Mouse (Mus musculus) liver, embryonic 14.5 days (tissue): ENCODE measurements around the gene 4930451I11Rik. TPM values are rescaled to one million over a fixed set of nuclear protein-coding genes. Genes with fewer than 3 reads are reported as not detected.
A peak's percentile ranks its signal among the peaks of the same experiment; 100 is the strongest.

Experiments
- ATAC-seq: fragments of 200-750 bp; cut with Nextera tagmentation; 2 replicates; pipeline ENCODE4 v1.8.0; 2017; ENCODE audit warnings: moderate number of reproducible peaks, mild to moderate bottlenecking, moderate library complexity; ENCODE audit not compliant: insufficient read depth
- DNase-seq, 3 experiments: peaks; one replicate each; pipeline ENCODE4 v3.0.0-alpha.2; 2012 to 2013; ENCODE audit warnings: low read depth in 3 of 3, low spot score in 3 of 3
- H3K27ac ChIP-seq: fragments of 300-500 bp; sonication (generic); 2 replicates; pipeline ENCODE4 v1.5.1; 2014; ENCODE audit warnings: moderate library complexity, mild to moderate bottlenecking, control low read depth, inconsistent platforms
- H3K27me3 ChIP-seq: fragments of 300-500 bp; sonication (generic); 2 replicates; pipeline ENCODE4 v1.6.1; 2014; ENCODE audit warnings: mild to moderate bottlenecking, low read length, moderate library complexity; ENCODE audit not compliant: control insufficient read depth, insufficient read depth
- H3K36me3 ChIP-seq: fragments of 300-500 bp; sonication (generic); replicated peaks from 2 replicates; pipeline ENCODE4 v1.6.1; 2014; ENCODE audit warnings: low read depth; ENCODE audit not compliant: control insufficient read depth, insufficient read depth
- H3K4me1 ChIP-seq, 2 experiments: fragments of 200-500 bp in 1 of 2; fragments of 300-500 bp in 1 of 2; sonication (generic) in 1 of 2; replicated peaks; 2 replicates each; pipeline ENCODE4 v1.6.1; 2012 to 2014; ENCODE audit warnings: antibody characterized with exemption in 1 of 2, inconsistent platforms in 1 of 2, low read length in 1 of 2; ENCODE audit not compliant: control insufficient read depth in 2 of 2, insufficient read depth in 2 of 2
- H3K4me2 ChIP-seq: fragments of 300-500 bp; sonication (generic); 2 replicates; pipeline ENCODE4 v1.6.1; 2014; ENCODE audit warnings: low read depth, mild to moderate bottlenecking, control low read depth, moderate library complexity
- H3K4me3 ChIP-seq, 2 experiments: fragments of 200-500 bp in 1 of 2; fragments of 300-500 bp in 1 of 2; sonication (generic) in 1 of 2; 2 replicates each; pipeline ENCODE4 v1.5.1; 2012 to 2014; ENCODE audit warnings: low read depth in 2 of 2, low read length in 2 of 2, mild to moderate bottlenecking in 2 of 2, control low read depth in 1 of 2, inconsistent platforms in 1 of 2, moderate library complexity in 1 of 2; ENCODE audit not compliant: insufficient read depth in 1 of 2
- H3K9ac ChIP-seq: fragments of 300-500 bp; sonication (generic); replicated peaks from 2 replicates; pipeline ENCODE4 v1.6.1; 2014; ENCODE audit warnings: mild to moderate bottlenecking, control low read depth, moderate library complexity
- H3K9me3 ChIP-seq: fragments of 300-500 bp; sonication (generic); 2 replicates; pipeline ENCODE4 v1.6.1; 2016; ENCODE audit warnings: low read length, mixed read lengths; ENCODE audit not compliant: control insufficient read depth
- CTCF ChIP-seq: IDR thresholded peaks from 2 replicates; pipeline ENCODE4 v1.5.1; 2016; ENCODE audit warnings: antibody characterized with exemption, low read depth, control low read depth
- EP300 ChIP-seq: IDR thresholded peaks from 2 replicates; pipeline ENCODE4 v1.6.1; 2016; ENCODE audit warnings: antibody characterized with exemption, low read depth
- WGBS: fragments of 180-500 bp; shearing (Covaris S2); extraction: QIAGEN DNeasy Blood & Tissue Kit; methylation state at CpG from one replicate; pipeline ENCODE4 v1.1.7; 2014; ENCODE audit not compliant: insufficient replicate concordance; 5-methylcytosine and 5-hydroxymethylcytosine counted together
- polyA plus RNA-seq, 2 experiments: library from polyadenylated mRNA; depleted of rRNA in 1 of 2; stranded (reverse) in 1 of 2; unstranded in 1 of 2; fragments of >200 nt; fragmentation: Nextera tagmentation in 1 of 2; extraction: Ambion mirVana in 1 of 2; gene quantifications; 2 replicates each; pipeline versions ENCODE4 v1.2.1 to v1.2.3; 2012 to 2014

Gene 4930451I11Rik
- polyA plus RNA-seq (2012; rRNA removed) (not detected in 2 replicates), polyA plus RNA-seq (2014; fragmentation: Nextera tagmentation; extraction: Ambion mirVana) (not detected in 2 replicates)

- TF ChIP-seq CTCF (no peak), EP300 (no peak)
- Histone ChIP-seq H3K4me2 (peak within 1 kb of the TSS; percentile 54), H3K36me3 (no peaks in the 10 kb centered on the region), H3K9ac (0 out of 2 replicates have a peak within 1 kb of the TSS, but pooled peaks have one; percentile 18), H3K27ac (no peak within 1 kb of the TSS), H3K27me3 (no peaks in the 10 kb centered on the region), H3K4me1 (0 out of 4 replicates have a peak, but pooled peaks cover 0 to 2% of the 10 kb centered on the region in 2 experiments), H3K4me3 (peak within 1 kb of the TSS; percentile 35 to 36), H3K9me3 (no peaks in the 10 kb centered on the region)
- WGBS: 48% methylated on average over 5 of the region's 5 CpGs
- DNase-seq (no peak), ATAC-seq (no peak)
Observed at GRCm38 (mm10) chr7:126831539-126831938, at the start of gene 4930451I11Rik. 4930451I11Rik (minus strand) TSS chr7:126831639.

DNA sequence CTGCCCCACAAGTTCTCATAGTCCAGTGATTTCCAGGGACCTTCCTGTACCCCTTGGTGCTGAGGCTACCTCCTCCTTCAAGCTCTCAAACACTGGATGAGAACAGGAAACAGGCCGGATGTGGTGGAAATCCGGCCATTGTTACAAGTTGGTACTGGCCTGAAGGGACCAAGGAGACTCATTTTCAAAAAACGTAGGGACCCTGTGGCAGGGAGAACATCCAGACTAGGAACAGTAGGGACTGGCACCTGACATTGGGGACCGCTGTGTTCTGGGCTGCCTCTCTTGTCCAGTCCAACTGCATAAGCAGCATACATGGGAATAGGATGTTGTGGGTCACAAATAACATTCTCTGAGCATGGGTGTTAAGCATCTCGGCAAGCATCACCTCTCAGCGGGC, 49.6 kb upstream of the 4930451I11Rik start:
- Histone ChIP-seq H3K4me2 (peak overlapping the region; percentile 16; the same call in 1 of the 2 replicates), H3K27me3 (no peaks in the 10 kb centered on the region), H3K4me3 (no peak overlapping the region), H3K4me1 (peaks cover 17 to 29% of the 10 kb centered on the region in 2 experiments), H3K9ac (no peak overlapping the region), H3K27ac (no peak overlapping the region), H3K9me3 (no peaks in the 10 kb centered on the region), H3K36me3 (peaks cover 40% of the 10 kb centered on the region)
- TF ChIP-seq EP300: no peak
- TF ChIP-seq CTCF: no peak
- DNase-seq: no peak
- WGBS: 36% methylated on average over 6 of the region's 6 CpGs
- ATAC-seq: no peak

DNA sequence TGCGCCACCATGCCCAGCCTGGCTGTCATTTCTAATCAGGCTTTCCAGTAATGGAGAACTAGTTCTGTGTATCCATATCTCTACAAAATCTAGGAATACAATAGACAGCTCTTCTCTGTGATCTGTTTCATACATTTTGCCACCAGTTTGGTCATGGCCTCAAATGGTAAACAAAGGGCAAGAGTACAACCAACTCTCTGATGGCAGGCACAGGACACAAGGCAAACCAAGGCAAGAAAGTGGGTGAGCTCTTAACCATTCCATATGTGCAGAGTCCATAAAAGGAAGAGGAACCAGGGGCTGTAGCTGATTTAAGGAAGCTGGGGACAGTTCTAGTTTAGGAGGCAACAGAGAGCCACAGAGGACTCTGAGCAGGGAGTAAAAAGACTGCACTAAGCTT, 45.8 kb upstream of the 4930451I11Rik start:
- peaks cover 3 to 8% of the 10 kb centered on the region in 2 experiments; a peak in 2 of 4 replicates for H3K4me1 ChIP-seq
- no peak for ATAC-seq

GRCm38 (mm10) chr7:126870520-126870891, 39.1 kb upstream of the 4930451I11Rik start:
- H3K4me3 ChIP-seq: no peak overlapping the region
- H3K4me1 ChIP-seq: no peaks in the 10 kb centered on the region
- ATAC-seq (no peak), DNase-seq (no peak)
- TF ChIP-seq EP300 (no peak), CTCF (no peak)
- H3K27me3 ChIP-seq: no peaks in the 10 kb centered on the region
- H3K36me3 ChIP-seq: peaks cover 65% of the 10 kb centered on the region
- H3K27ac ChIP-seq: no peak overlapping the region
- H3K4me2 ChIP-seq: no peak overlapping the region
- 97% methylated on average over 2 of the region's 2 CpGs for WGBS
- no peak overlapping the region for H3K9ac ChIP-seq
- no peaks in the 10 kb centered on the region for H3K9me3 ChIP-seq

More for the DNA sequence above, 45.8 kb upstream of the 4930451I11Rik start:
- Histone ChIP-seq H3K36me3 (peaks cover 78% of the 10 kb centered on the region), H3K4me3 (no peak overlapping the region), H3K27me3 (no peaks in the 10 kb centered on the region), H3K27ac (no peak overlapping the region), H3K9me3 (no peaks in the 10 kb centered on the region), H3K4me2 (no peak overlapping the region), H3K9ac (no peak overlapping the region)
- 84% methylated on average over 1 of the region's 1 CpGs for WGBS
- no peak for TF ChIP-seq EP300
- no peak for TF ChIP-seq CTCF
- no peak for DNase-seq

- WGBS: 84% methylated on average over 23 of the region's 23 CpGs
- H3K4me1 ChIP-seq: no peaks in the 10 kb centered on the region
- H3K4me3 ChIP-seq: no peak overlapping the region
- H3K9ac ChIP-seq: no peak overlapping the region
- H3K9me3 ChIP-seq: no peaks in the 10 kb centered on the region
- no peak overlapping the region for H3K27ac ChIP-seq
- DNase-seq: no peak
- no peaks in the 10 kb centered on the region for H3K27me3 ChIP-seq
- ATAC-seq: no peak
- no peak overlapping the region for H3K4me2 ChIP-seq
- TF ChIP-seq CTCF (no peak), EP300 (no peak)
- H3K36me3 ChIP-seq: peaks cover 63% of the 10 kb centered on the region
Observed at GRCm38 (mm10) chr7:126869780-126870519, 38.5 kb upstream of the 4930451I11Rik start.
